Mouse (Mus musculus) ES-Bruce4 (cell line): ENCODE results near the gene Kdelr2. TPM values are rescaled to one million over a fixed set of nuclear protein-coding genes. Genes with fewer than 3 reads are reported as not detected.

Experiments used
- H3K27ac ChIP-seq: 2 replicates; pipeline ENCODE4 v1.5.1; 2012; ENCODE audit warnings: low read length, inconsistent platforms; ENCODE audit not compliant: insufficient read depth
- H3K27me3 ChIP-seq: 2 replicates; pipeline ENCODE4 v1.6.1; 2012; ENCODE audit warnings: mild to moderate bottlenecking, low read length, inconsistent platforms; ENCODE audit not compliant: control insufficient read depth, poor library complexity, insufficient read depth, severe bottlenecking
- H3K36me3 ChIP-seq: 2 replicates; pipeline ENCODE4 v1.6.1; 2012; ENCODE audit warnings: inconsistent platforms, mild to moderate bottlenecking, low read length, moderate library complexity; ENCODE audit not compliant: control insufficient read depth, poor library complexity, insufficient read depth, severe bottlenecking
- H3K4me1 ChIP-seq: one replicate; pipeline ENCODE4 v1.8.1; 2011; ENCODE audit warnings: low read length; ENCODE audit not compliant: control insufficient read depth, insufficient read depth
- H3K4me3 ChIP-seq: 2 replicates; pipeline ENCODE4 v1.5.1; 2011; ENCODE audit warnings: low read depth, mild to moderate bottlenecking, low read length
- H3K9ac ChIP-seq: 2 replicates; pipeline ENCODE4 v1.6.1; 2012; ENCODE audit warnings: low read depth, mild to moderate bottlenecking, inconsistent platforms; ENCODE audit not compliant: poor library complexity, severe bottlenecking
- H3K9me3 ChIP-seq: replicated peaks from 2 replicates; pipeline ENCODE4 v1.6.1; 2012; ENCODE audit warnings: mild to moderate bottlenecking, low read length, inconsistent platforms; ENCODE audit not compliant: control insufficient read depth, poor library complexity, insufficient read depth, severe bottlenecking
- CTCF ChIP-seq: IDR thresholded peaks from one replicate; pipeline ENCODE4 v1.8.1; 2011; ENCODE audit warnings: low read depth, low read length
- EP300 ChIP-seq: IDR thresholded peaks from 2 replicates; pipeline ENCODE4 v1.6.1; 2011; ENCODE audit warnings: low read depth, low read length; ENCODE audit not compliant: insufficient read depth
- POLR2A ChIP-seq: IDR thresholded peaks from one replicate; pipeline ENCODE4 v1.8.1; 2011; ENCODE audit warnings: low read length; ENCODE audit not compliant: insufficient read depth
- polyA plus RNA-seq: library from polyadenylated mRNA; stranded (reverse); fragments of >200 nt; gene quantifications from 2 replicates; pipeline ENCODE4 v1.2.4, GENCODE M21; 2011; ENCODE audit warnings: low read depth; ENCODE audit not compliant: missing spikeins, insufficient read depth, insufficient read length

Kdelr2 gene
- polyA plus RNA-seq, 1 experiment = 80.1 TPM

GRCm38 (mm10) chr5:143466891-143467669 lies 63.4 kb downstream of the Kdelr2 start:
- no peak overlapping the region for H3K27ac ChIP-seq

GRCm38 (mm10) chr5:143467931-143468330 lies 64.3 kb downstream of the Kdelr2 start:
- Histone ChIP-seq H3K36me3 (no peaks in the 10 kb centered on the region), H3K4me3 (no peak overlapping the region), H3K27ac (no peak overlapping the region), H3K27me3 (no peaks in the 10 kb centered on the region), H3K4me1 (no peaks in the 10 kb centered on the region), H3K9me3 (no peaks in the 10 kb centered on the region), H3K9ac (no peak overlapping the region)
- no peak for TF ChIP-seq CTCF

More at GRCm38 (mm10) chr5:143466891-143467669, 63.4 kb downstream of the Kdelr2 start:
- Histone ChIP-seq H3K36me3 (no peaks in the 10 kb centered on the region), H3K4me3 (no peak overlapping the region), H3K4me1 (no peaks in the 10 kb centered on the region), H3K9me3 (no peaks in the 10 kb centered on the region), H3K27me3 (no peaks in the 10 kb centered on the region), H3K9ac (no peak overlapping the region)
- TF ChIP-seq CTCF (no peak), EP300 (no peak), POLR2A (no peak)

- no peaks in the 10 kb centered on the region for H3K36me3 ChIP-seq
- H3K4me1 ChIP-seq = no peaks in the 10 kb centered on the region
- TF ChIP-seq EP300 (no peak), POLR2A (no peak), CTCF (no peak)
- H3K27ac ChIP-seq = no peak overlapping the region
- no peak overlapping the region for H3K9ac ChIP-seq
- H3K4me3 ChIP-seq = no peak overlapping the region
- H3K9me3 ChIP-seq = no peaks in the 10 kb centered on the region
- H3K27me3 ChIP-seq = no peaks in the 10 kb centered on the region
Observed at GRCm38 (mm10) chr5:143469628-143470027, 66.0 kb downstream of the Kdelr2 start.

- Histone ChIP-seq H3K27me3 (no peaks in the 10 kb centered on the region), H3K36me3 (no peaks in the 10 kb centered on the region), H3K4me3 (no peak overlapping the region), H3K9me3 (no peaks in the 10 kb centered on the region), H3K9ac (no peak overlapping the region), H3K27ac (no peak overlapping the region), H3K4me1 (no peaks in the 10 kb centered on the region)
- TF ChIP-seq EP300 (no peak), CTCF (no peak), POLR2A (no peak)
Observed at GRCm38 (mm10) chr5:143470421-143471164, 67.0 kb downstream of the Kdelr2 start.

GRCm38 (mm10) chr5:143471165-143471546 lies 67.5 kb downstream of the Kdelr2 start:
- Histone ChIP-seq H3K27me3 (no peaks in the 10 kb centered on the region), H3K9me3 (no peaks in the 10 kb centered on the region), H3K9ac (no peak overlapping the region), H3K36me3 (no peaks in the 10 kb centered on the region), H3K4me3 (no peak overlapping the region), H3K27ac (no peak overlapping the region), H3K4me1 (no peaks in the 10 kb centered on the region)
- TF ChIP-seq EP300 = no peak
- TF ChIP-seq POLR2A = no peak
- no peak for TF ChIP-seq CTCF

Other genes starting within 250 kb of the Kdelr2 start
- gene Rbak, start 223.1 kb upstream of the Kdelr2 start, polyA plus RNA-seq = 6.5 and 7.9 TPM in 2 replicates
- gene Spdye4b, start 222.8 kb upstream of the Kdelr2 start, polyA plus RNA-seq = not detected in 2 replicates
- not detected in 2 replicates for gene Spdye4a, start 176.9 kb upstream of the Kdelr2 start, polyA plus RNA-seq
- 11.4 and 12.4 TPM in 2 replicates for gene Zfp12, start 168.7 kb upstream of the Kdelr2 start, polyA plus RNA-seq
- gene Zfp316, start 133.8 kb upstream of the Kdelr2 start, polyA plus RNA-seq = 2.3 and 2.8 TPM in 2 replicates
- gene Zfp853, start 110.2 kb upstream of the Kdelr2 start, polyA plus RNA-seq = 0.93 and 1.2 TPM in 2 replicates
- 22.3 and 23.8 TPM in 2 replicates for gene E130309D02Rik, start 88.5 kb upstream of the Kdelr2 start, polyA plus RNA-seq
- 27.2 and 28.9 TPM in 2 replicates for gene Zdhhc4, start 74.6 kb upstream of the Kdelr2 start, polyA plus RNA-seq
- 0.38 and 0.57 TPM in 2 replicates for gene Grid2ip, start 46.5 kb upstream of the Kdelr2 start, polyA plus RNA-seq
- gene Daglb, start 60.7 kb downstream of the Kdelr2 start, polyA plus RNA-seq = 3.1 and 3.5 TPM in 2 replicates
- gene Rac1, start 124.2 kb downstream of the Kdelr2 start, polyA plus RNA-seq = 278 and 296 TPM in 2 replicates
- gene Cyth3, start 218.6 kb downstream of the Kdelr2 start, polyA plus RNA-seq = 15.5 and 19.8 TPM in 2 replicates